Mouse (Mus musculus) thymus, adult 2 months (tissue): ENCODE data around the gene Srgap2. TPM values are rescaled to one million over a fixed set of nuclear protein-coding genes. Genes with fewer than 3 reads are reported as not detected.

Experiments used
- DNase-seq: peaks from one replicate; pipeline ENCODE4 v3.0.0; 2021
- H3K27ac ChIP-seq: fragments of 200-500 bp; 2 replicates; pipeline ENCODE4 v1.5.1; 2012; ENCODE audit warnings: low read length, control low read depth; ENCODE audit not compliant: control insufficient read depth, insufficient read depth
- H3K27me3 ChIP-seq: fragments of 200-500 bp; 2 replicates; pipeline ENCODE4 v1.6.1; 2012; ENCODE audit warnings: mild to moderate bottlenecking, low read length, moderate library complexity, mixed read lengths; ENCODE audit not compliant: control insufficient read depth, insufficient read depth
- H3K36me3 ChIP-seq: fragments of 200-500 bp; 2 replicates; pipeline ENCODE4 v1.6.1; 2012; ENCODE audit warnings: mild to moderate bottlenecking, low read length, moderate library complexity; ENCODE audit not compliant: control insufficient read depth, insufficient read depth
- H3K4me1 ChIP-seq: fragments of 200-500 bp; replicated peaks from 2 replicates; pipeline ENCODE4 v1.6.1; 2012; ENCODE audit warnings: low read length; ENCODE audit not compliant: control insufficient read depth, insufficient read depth
- H3K4me3 ChIP-seq: fragments of 200-500 bp; 2 replicates; pipeline ENCODE4 v1.5.1; 2012; ENCODE audit warnings: mild to moderate bottlenecking, low read length, control low read depth, moderate library complexity; ENCODE audit not compliant: control insufficient read depth, insufficient read depth
- CTCF ChIP-seq: fragments of 200-500 bp; IDR thresholded peaks from 2 replicates; pipeline ENCODE4 v1.5.1; 2012; ENCODE audit warnings: mild to moderate bottlenecking, control low read depth, low read length, moderate library complexity, borderline replicate concordance; ENCODE audit not compliant: control insufficient read depth, poor library complexity, insufficient read depth; ENCODE audit errors: extremely low read depth
- POLR2A ChIP-seq: fragments of 200-500 bp; IDR thresholded peaks from 2 replicates; pipeline ENCODE4 v1.6.1; 2012; ENCODE audit warnings: mild to moderate bottlenecking, low read length, control low read depth, moderate library complexity; ENCODE audit not compliant: control insufficient read depth, poor library complexity, insufficient read depth; ENCODE audit errors: extremely low read depth
- WGBS: fragments of 180-500 bp; shearing (Covaris S2); methylation state at CpG from one replicate; pipeline ENCODE4 v1.1.7; 2018; 5-methylcytosine and 5-hydroxymethylcytosine counted together
- polyA plus RNA-seq: library from polyadenylated mRNA; depleted of rRNA; stranded (reverse); fragments of >200 nt; gene quantifications from 2 replicates; pipeline ENCODE4 v1.2.3, GENCODE M21; 2012

Srgap2 gene
- polyA plus RNA-seq, 1 experiment: 28.3 TPM

DNA sequence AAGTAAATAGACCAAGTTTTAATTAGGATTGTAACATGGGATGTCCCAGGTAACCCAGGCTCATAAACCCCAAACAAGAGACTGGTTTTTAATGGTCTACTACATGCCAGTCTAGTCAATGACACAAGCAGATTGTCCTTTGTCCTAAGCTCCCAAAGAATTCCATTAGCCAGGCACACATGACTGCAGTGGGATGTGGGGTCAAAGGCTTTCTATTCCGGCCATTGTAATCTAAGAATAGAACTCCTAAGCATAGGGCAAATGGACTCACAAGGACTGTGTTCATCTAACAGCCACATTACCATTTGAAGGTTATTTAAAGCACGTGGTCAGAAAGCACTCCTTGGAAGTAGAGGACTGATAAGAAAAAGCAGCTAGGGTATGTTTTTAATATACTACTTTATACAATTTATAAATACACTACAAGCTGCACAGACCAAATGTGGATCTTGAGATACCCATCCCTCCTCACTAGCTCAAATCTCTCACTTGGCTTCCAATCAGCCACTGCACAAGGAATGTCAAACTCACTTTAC, 48.3 kb downstream of the Srgap2 start:
- Histone ChIP-seq H3K36me3 (no peaks in the 10 kb centered on the region), H3K27ac (no peak overlapping the region), H3K4me3 (no peak overlapping the region), H3K4me1 (no peaks in the 10 kb centered on the region), H3K27me3 (no peaks in the 10 kb centered on the region)
- no peak for DNase-seq
- no peak for TF ChIP-seq CTCF
- no peak for TF ChIP-seq POLR2A
- 91% methylated on average over 2 of the region's 2 CpGs for WGBS

DNA sequence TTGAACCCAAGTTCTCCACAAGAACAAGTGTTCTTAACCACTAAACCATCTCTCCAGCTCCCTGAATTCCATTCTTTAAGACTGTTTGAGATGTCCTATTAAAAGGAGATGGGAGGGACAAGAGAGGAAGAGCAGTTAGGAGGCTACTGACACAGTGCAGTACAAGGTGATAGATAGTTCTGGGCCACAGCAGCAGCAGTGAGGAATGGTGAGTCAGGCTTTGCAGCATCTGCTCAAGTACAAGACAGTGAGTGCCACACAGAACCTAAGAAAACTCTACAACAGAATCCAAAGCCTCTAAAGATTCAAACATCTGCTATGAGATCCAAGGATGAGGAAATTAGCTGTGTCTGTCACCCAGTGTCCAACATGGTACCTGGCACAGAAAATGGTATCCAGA, 51.8 kb downstream of the Srgap2 start:
- no peaks in the 10 kb centered on the region for H3K36me3 ChIP-seq
- no peak overlapping the region for H3K27ac ChIP-seq
- no peak overlapping the region for H3K4me3 ChIP-seq
- DNase-seq: no peak
- H3K4me1 ChIP-seq: no peaks in the 10 kb centered on the region
- no peaks in the 10 kb centered on the region for H3K27me3 ChIP-seq
- no peak for TF ChIP-seq POLR2A
- no peak for TF ChIP-seq CTCF

DNA sequence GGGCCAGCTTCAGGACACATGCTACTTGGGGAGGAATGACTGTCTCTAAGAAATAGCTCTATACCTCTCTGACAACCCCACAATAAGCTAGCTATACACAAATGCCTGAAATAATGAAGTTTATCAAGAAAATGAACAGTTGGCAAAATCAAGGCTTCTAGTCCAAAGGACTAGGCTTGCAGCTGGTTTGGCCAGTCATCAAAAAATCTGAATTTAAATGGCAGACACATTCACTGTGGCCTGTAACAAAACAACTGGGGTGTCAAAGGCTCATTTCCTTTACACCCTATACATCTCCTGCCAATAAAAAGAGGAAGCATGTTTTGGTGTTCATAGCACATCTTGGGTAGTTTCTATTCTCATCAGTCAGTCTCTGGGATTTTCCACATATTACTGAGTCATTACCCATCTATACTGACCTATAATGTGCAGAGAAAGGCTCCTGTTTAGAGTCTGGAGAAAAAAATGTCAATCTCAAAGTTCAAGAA, 53.5 kb downstream of the Srgap2 start:
- H3K36me3 ChIP-seq: no peaks in the 10 kb centered on the region
- H3K27me3 ChIP-seq: no peaks in the 10 kb centered on the region
- no peak overlapping the region for H3K4me3 ChIP-seq
- TF ChIP-seq CTCF (no peak), POLR2A (no peak)
- no peak overlapping the region for H3K27ac ChIP-seq
- DNase-seq: no peak
- H3K4me1 ChIP-seq: no peaks in the 10 kb centered on the region

DNA sequence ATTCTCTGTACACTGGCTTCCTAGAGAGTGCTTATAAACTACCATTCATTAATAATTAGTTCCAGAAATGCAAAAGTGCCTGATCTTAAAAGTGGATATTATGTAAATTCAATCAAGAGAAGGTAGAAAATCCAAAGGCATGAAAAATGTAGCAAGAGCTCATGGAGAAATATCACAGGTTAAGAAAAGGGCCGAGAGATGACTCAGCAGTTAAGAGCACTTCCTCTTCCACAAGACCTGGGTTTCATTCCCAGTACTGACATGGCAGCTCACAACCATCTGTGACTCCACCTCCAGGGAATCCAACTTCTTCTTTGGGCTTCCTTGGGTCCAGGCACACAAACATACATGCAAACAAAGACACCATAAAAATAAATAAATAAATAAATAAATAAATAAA, 56.6 kb downstream of the Srgap2 start:
- Histone ChIP-seq H3K36me3 (no peaks in the 10 kb centered on the region), H3K27ac (no peak overlapping the region), H3K4me1 (no peaks in the 10 kb centered on the region), H3K4me3 (no peak overlapping the region), H3K27me3 (no peaks in the 10 kb centered on the region)
- DNase-seq: no peak
- TF ChIP-seq CTCF: no peak
- no peak for TF ChIP-seq POLR2A
- WGBS: 75% methylated on average over 1 of the region's 1 CpGs

DNA sequence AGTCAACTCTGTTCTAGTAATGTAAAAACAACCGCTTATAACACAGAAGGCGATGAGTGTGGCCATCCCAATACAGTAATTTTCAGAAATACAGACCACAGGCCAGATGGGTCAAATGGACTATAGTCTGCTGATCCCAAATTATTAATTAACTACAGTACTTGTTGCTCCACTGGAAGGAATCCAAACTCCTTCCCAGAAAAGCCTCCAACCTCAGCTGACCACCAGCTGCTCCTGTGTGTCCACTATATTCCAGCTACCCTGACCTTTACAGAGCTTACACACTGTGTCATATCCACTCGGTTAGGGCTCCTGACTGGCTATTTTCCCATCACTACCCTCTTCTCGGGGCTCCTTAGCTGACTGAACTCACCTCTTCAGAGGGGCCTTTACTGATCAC, 61.3 kb downstream of the Srgap2 start:
- TF ChIP-seq POLR2A (no peak), CTCF (no peak)
- 98% methylated on average over 4 of the region's 4 CpGs for WGBS
- DNase-seq: no peak

DNA sequence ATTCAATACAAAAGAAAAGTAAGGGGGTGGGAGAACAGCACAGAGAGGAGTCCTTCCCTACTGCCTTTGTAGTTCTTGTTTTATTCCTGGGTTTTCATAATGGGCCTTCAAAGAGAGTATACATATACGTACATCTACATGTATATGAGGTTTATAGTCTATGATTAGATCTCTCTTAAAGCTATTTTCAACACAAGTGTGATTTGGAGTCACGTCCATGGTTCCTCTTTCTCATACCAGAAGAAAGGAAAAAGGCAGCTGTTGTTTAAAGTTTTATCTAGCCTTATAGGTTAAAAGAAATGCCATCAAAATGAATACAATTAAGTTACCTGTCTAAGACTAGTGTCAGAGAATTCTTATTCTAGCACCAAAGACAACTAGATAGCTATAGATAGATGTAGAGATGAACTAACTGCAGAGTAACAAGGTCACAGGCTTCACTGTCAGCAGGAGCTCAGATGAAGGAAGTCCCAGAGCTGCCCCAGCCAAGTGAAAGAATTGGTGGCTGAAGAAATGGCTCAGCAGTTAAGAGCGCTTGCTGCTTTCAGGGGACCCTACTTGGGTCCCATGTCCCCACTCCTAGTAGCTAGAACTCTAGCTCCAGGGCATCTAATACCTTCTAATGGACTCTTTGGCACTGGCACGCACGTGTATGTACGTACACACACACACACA, 63.1 kb downstream of the Srgap2 start:
- WGBS: 91% methylated on average over 6 of the region's 6 CpGs
- Histone ChIP-seq H3K36me3 (no peaks in the 10 kb centered on the region), H3K4me1 (no peaks in the 10 kb centered on the region), H3K27me3 (no peaks in the 10 kb centered on the region), H3K4me3 (no peak overlapping the region), H3K27ac (no peak overlapping the region)
- no peak for DNase-seq
- no peak for TF ChIP-seq CTCF

More for the DNA sequence above, 61.3 kb downstream of the Srgap2 start:
- Histone ChIP-seq H3K27ac (no peak overlapping the region), H3K4me1 (no peaks in the 10 kb centered on the region), H3K27me3 (no peaks in the 10 kb centered on the region), H3K36me3 (no peaks in the 10 kb centered on the region), H3K4me3 (no peak overlapping the region)
